Mouse (Mus musculus): Measurements from ENCODE around the gene Fam57b. TPM values are rescaled to one million over a fixed set of nuclear protein-coding genes. Genes with fewer than 3 reads are reported as not detected.

Fam57b gene
- total RNA-seq, 2 experiments from 2014 or later = 16.7 to 18.0 TPM

DNA sequence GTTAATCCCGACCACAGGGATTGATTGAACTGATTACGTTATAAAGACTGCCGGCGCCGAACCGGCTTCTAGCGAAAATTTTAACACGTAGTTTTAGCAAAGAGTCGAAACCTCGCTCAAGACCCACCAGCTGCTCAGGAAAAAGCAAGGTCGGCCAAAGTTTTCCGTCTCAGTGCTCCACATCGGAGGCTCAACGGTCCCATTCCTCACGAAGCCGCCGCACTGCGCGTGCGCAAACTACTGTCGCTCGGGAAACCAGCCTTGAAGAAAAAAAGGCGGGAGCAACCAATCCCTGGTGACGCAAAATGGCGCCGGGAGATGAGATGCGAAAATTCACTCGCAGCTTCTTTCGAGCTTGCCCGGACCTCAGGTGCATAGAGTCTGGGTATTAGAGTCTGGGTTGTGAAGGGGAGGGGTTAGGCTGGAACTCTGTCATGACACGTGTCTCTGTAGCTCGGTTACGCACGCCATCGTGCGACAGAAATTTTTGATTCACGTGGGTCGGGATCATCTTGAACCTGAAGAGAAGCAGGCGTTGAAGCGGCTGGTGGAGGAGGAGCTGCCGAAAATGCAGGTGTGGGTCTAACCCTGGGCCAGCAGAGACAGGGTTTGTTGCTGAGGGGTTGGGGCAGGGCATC, 64.8 kb downstream of the Fam57b start, which contains the start of gene Ino80e:
Gene Ino80e, minus strand, starts transcription at position 231 of the 638 bp plus-strand sequence.
- DNase-seq (ENCODE audit: low spot score in 2 of 2) = peak; percentile 78 to 90

DNA sequence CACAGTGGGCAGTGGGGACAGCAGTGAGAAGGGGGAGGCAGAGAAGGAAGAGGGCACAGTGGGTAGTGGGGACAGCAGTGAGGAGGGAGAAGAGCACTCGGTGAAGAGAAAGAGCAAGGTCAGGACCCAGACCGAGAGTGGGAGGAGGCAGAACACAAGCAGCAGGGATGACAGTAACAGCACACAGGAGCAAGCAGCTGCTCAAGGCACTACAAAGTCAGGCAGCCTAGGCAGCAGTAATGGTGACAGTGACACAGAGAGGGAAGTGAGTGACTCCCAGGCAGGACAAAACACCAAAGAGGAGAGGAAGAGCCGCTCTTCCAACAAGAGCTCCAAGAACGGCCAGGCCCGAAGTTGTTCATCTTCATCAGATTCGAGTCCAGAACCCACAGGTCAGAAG, 66.3 kb downstream of the Fam57b start:
- no peak for DNase-seq (ENCODE audit: low spot score in 2 of 2)

DNA sequence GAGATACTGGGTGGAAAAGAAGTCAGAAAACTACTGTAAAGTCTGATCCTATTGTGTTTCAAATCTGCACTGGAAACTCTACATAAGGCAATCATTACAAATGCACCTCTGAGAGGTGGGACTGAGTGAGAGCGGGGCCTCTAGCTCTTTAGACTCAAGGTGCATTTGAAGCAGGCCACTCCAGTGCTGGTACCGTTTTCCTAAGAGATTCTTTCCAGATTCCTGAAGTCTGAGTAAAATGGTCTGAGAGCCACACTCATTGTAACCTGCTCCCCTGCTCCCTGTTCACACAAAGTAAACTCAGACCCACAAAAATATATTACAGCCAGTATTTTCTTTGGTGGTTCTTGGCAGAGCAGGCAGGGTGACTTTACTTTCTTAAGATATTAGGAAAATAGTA, 70.1 kb downstream of the Fam57b start:
- no peak for DNase-seq (ENCODE audit: low spot score in 2 of 2)

DNA sequence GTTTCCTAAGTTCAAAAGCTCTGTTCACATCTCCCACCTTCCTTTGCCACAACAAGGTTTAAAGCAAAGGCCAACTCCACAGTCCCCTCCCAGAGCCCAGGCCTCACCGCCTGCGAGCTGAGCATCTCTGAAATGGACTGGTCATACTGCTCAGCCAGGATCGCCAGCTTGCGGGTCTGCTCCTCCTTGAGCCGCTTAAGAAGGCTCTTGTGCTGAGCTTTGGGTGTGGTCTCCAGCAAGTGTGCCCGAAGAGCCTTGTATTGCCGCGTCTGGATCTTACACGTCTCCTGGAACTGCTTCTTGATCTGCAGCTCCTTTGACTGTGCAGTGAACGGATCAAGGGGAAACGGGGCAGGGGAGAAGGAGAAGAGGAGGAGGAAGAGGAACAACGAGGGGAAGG, 70.5 kb downstream of the Fam57b start:
- no peak for DNase-seq (ENCODE audit: low spot score in 2 of 2)

DNA sequence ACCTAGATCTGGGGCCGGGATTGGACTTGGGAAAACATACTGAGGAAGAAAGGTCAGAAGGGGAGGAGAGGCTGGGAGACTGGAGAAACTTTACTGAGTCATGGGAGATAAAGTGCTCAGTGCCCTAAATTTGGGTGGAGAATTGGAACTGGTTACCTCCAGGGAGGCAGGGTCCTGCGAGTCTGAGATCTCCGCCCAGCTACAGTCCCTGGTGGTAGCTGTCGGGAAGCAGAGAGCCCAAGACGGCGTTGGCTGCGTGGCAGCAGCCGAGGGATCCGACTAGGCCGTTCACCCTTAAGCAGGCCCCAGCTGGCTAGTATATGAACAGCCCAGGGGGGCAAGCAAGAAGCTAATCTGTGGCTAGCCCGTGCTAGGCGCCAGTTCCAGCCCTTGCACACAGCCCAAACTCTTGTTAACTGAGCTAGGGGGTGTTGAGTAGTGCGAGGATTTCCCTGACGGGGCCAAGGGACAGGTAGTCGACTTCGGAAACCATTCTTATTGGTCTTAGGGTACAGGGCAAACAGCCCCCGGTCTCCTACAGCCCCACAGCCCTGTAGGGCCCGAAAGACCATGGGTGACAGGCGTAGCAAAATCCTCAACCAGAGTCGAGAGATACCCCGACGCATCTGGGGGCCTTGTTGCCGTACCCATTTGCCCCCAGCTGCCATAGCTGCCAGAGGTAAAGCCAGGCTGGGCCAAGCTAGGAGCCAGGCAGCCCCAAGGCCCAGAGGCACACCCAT, 72.5 kb downstream of the Fam57b start:
- no peak for DNase-seq (ENCODE audit: low spot score in 2 of 2)

DNA sequence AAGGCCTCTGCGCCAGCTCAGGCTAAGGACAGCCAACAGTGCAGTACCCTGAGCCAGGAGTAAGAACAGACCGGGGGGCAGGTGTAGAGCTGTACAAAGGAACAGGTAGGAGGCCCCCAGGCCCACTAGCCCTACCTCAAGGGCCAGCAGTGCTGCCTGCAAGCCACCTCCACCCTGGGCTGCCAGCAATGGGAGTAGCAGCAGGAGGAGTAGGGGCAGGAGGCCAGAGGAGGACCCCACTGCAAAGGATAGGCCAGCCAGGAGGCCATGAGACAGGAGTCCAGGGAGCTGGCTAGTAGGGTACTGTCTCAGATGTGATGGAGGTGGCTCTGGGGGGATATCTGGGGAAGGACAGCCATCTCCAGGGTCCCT, 73.0 kb downstream of the Fam57b start:
- no peak for DNase-seq (ENCODE audit: low spot score in 2 of 2)

DNA sequence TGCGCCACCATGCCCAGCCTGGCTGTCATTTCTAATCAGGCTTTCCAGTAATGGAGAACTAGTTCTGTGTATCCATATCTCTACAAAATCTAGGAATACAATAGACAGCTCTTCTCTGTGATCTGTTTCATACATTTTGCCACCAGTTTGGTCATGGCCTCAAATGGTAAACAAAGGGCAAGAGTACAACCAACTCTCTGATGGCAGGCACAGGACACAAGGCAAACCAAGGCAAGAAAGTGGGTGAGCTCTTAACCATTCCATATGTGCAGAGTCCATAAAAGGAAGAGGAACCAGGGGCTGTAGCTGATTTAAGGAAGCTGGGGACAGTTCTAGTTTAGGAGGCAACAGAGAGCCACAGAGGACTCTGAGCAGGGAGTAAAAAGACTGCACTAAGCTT, 79.8 kb downstream of the Fam57b start:
- DNase-seq (ENCODE audit: low spot score in 2 of 2) = no peak

Other genes starting within 250 kb of the Fam57b start
- gene Eif3c, start 231.3 kb upstream of the Fam57b start, total RNA-seq (2021) = 100 to 1,000 TPM; 255 to 260 TPM
- gene Apobr, start 212.7 kb upstream of the Fam57b start, total RNA-seq (2021) = 1 to 10 TPM; 1.1 to 1.2 TPM
- 10 to 100 TPM; 30.7 to 32.1 TPM for gene Cln3, start 211.9 kb upstream of the Fam57b start, total RNA-seq (2021)
- gene Il27, start 202.7 kb upstream of the Fam57b start, total RNA-seq (2021) = not detected
- gene Nupr1, start 166.8 kb upstream of the Fam57b start, total RNA-seq (2021) = 10 to 100 TPM in 1 of 2 experiments, 1 to 10 TPM in 1; 7.5 to 15.3 TPM
- gene Sgf29, start 148.4 kb upstream of the Fam57b start, total RNA-seq (2021) = 10 to 100 TPM; 30.4 to 33.5 TPM
- gene Sult1a1, start 121.2 kb upstream of the Fam57b start, total RNA-seq (2021) = 10 to 100 TPM; 24.0 to 45.6 TPM
- 10 to 100 TPM; 85.4 to 98.8 TPM for gene Bola2, start 102.3 kb upstream of the Fam57b start, total RNA-seq (2021)
- gene Slx1b, start 101.9 kb upstream of the Fam57b start, total RNA-seq (2021) = 10 to 100 TPM; 18.4 to 18.9 TPM
- 10 to 100 TPM; 15.5 to 18.9 TPM for gene Coro1a, start 89.9 kb upstream of the Fam57b start, total RNA-seq (2021)
- 100 to 1,000 TPM; 162 to 172 TPM for gene Mapk3, start 38.1 kb upstream of the Fam57b start, total RNA-seq (2021)
- gene Gdpd3, start 31.3 kb upstream of the Fam57b start, total RNA-seq (2021) = 1 to 10 TPM; 9.3 to 9.5 TPM
- 100 to 1,000 TPM; 112 to 122 TPM for gene Ypel3, start 20.7 kb upstream of the Fam57b start, total RNA-seq (2021)
- gene Tbx6, start 16.2 kb upstream of the Fam57b start, total RNA-seq (2021) = under 1 TPM; 0.65 to 0.90 TPM
- gene Ppp4c, start 5.2 kb upstream of the Fam57b start, total RNA-seq (2021) = 100 to 1,000 TPM; 134 to 142 TPM
- gene 4930451I11Rik, start 34.0 kb downstream of the Fam57b start, total RNA-seq (2021) = not detected
- gene Doc2a, start 49.7 kb downstream of the Fam57b start, total RNA-seq (2021) = 1 to 10 TPM; 3.1 to 3.6 TPM
- gene Hirip3, start 64.3 kb downstream of the Fam57b start, total RNA-seq (2021) = 10 to 100 TPM; 32.3 to 41.4 TPM
- 10 to 100 TPM; 49.7 to 51.9 TPM for gene Ino80e, start 64.7 kb downstream of the Fam57b start, total RNA-seq (2021)
- 100 to 1,000 TPM; 104 to 108 TPM for gene Taok2, start 87.0 kb downstream of the Fam57b start, total RNA-seq (2021)
- 10 to 100 TPM; 34.9 to 39.0 TPM for gene Tmem219, start 125.2 kb downstream of the Fam57b start, total RNA-seq (2021)
- gene Kctd13, start 131.2 kb downstream of the Fam57b start, total RNA-seq (2021) = 10 to 100 TPM; 27.3 to 28.5 TPM
- 1 to 10 TPM; 3.0 to 3.7 TPM for gene Asphd1, start 151.9 kb downstream of the Fam57b start, total RNA-seq (2021)
- 10 to 100 TPM; 97.6 to 97.9 TPM for gene Sez6l2, start 152.9 kb downstream of the Fam57b start, total RNA-seq (2021)
- gene Cdipt, start 178.2 kb downstream of the Fam57b start, total RNA-seq (2021) = 10 to 100 TPM; 86.8 to 91.0 TPM
- 1 to 10 TPM; 1.9 to 2.5 TPM for gene Cdiptos, start 178.4 kb downstream of the Fam57b start, total RNA-seq (2021)
- 10 to 100 TPM; 67.1 to 68.4 TPM for gene Mvp, start 217.0 kb downstream of the Fam57b start, total RNA-seq (2021)
- 1 to 10 TPM; 3.5 to 8.3 TPM for gene Pagr1b, start 218.8 kb downstream of the Fam57b start, total RNA-seq (2021)
- gene Pagr1a, start 219.7 kb downstream of the Fam57b start, total RNA-seq (2021) = 10 to 100 TPM; 12.4 to 15.4 TPM
- 10 to 100 TPM; 34.8 to 36.6 TPM for gene Gm42742, start 223.4 kb downstream of the Fam57b start, total RNA-seq (2021)
- 10 to 100 TPM in 1 of 2 experiments, 1 to 10 TPM in 1; 7.4 to 11.1 TPM for gene Prrt2, start 223.5 kb downstream of the Fam57b start, total RNA-seq (2021)
- 100 to 1,000 TPM; 240 to 256 TPM for gene Maz, start 229.4 kb downstream of the Fam57b start, total RNA-seq (2021)
- 10 to 100 TPM; 45.2 to 45.9 TPM for gene Kif22, start 244.8 kb downstream of the Fam57b start, total RNA-seq (2021)